Mouse (Mus musculus) layer of hippocampus, postnatal 10 days (tissue): ENCODE results near the gene Plin5. TPM values are rescaled to one million over a fixed set of nuclear protein-coding genes. Genes with fewer than 3 reads are reported as not detected.
A peak's percentile ranks its signal among the peaks of the same experiment; 100 is the strongest.
"Not testable (repeated sequence)": the region's sequence is repeated elsewhere in the genome, so short reads cannot be mapped to it uniquely, and the experiment has no call there.

ENCODE experiments used
- DNase-seq, 2 experiments: peaks; one replicate each; pipeline ENCODE4 v3.0.0; 2021; ENCODE audit warnings: low spot score in 2 of 2
- total RNA-seq, 2 experiments: library from RNA; stranded (reverse); gene quantifications; 2 replicates each; pipeline ENCODE4 v1.2.3; 2021

Gene Plin5
- total RNA-seq, 2 experiments from 2014 or later, result 1.0 to 1.7 TPM

- DNase-seq, result peak; percentile 50 to 57
Measured at GRCm38 (mm10) chr17:56108334-56109044, 8.9 kb downstream of the Plin5 start.

GRCm38 (mm10) chr17:56107736-56108135 is 9.7 kb downstream of the Plin5 start:
- DNase-seq, result no peak

GRCm38 (mm10) chr17:56106981-56107380 is 10.4 kb downstream of the Plin5 start:
- no peak for DNase-seq

DNA sequence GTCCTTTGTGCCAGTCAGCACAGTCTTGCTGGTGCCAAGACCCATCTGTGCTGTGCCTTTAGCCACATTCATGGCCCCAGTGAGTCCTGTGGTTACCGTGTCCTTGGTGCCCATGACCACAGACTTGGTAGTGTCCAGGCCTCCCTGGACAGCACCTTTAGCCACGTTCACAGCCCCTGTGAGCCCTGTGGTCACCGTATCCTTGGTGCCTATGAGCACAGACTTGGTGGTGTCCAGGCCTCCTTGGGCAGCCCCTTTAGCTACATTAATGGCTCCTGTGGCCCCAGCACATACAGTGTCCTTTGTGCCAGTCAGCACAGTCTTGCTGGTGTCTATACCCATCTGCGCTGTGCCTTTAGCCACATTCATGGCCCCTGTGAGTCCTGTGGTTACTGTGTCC is 11.0 kb downstream of the Plin5 start:
- DNase-seq, result not testable (repeated sequence)

- not testable (repeated sequence) for DNase-seq
Measured at GRCm38 (mm10) chr17:56104821-56105220, 12.6 kb downstream of the Plin5 start.

- DNase-seq, result no peak
Measured at GRCm38 (mm10) chr17:56103465-56104285, 13.7 kb downstream of the Plin5 start.

DNA sequence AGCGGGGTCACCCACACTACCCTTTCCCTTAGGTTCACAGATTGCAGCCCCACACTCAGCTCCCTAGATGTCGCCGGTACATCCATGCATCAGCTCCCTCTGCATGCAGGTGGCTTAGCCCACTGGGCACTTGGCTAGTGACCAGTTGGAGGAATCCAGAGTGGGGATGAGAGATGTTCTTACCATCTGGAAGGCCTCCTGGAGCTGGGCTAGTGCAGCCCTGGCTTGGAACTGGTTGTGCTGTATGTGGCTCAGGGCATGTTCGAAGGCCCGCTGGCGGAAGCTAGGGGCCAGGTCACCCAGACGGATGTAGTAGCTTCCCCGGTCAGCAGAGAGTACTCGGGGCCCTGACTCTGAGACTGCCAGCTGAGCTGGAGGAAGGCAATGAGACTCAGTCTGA is 14.5 kb downstream of the Plin5 start:
- no peak for DNase-seq

DNA sequence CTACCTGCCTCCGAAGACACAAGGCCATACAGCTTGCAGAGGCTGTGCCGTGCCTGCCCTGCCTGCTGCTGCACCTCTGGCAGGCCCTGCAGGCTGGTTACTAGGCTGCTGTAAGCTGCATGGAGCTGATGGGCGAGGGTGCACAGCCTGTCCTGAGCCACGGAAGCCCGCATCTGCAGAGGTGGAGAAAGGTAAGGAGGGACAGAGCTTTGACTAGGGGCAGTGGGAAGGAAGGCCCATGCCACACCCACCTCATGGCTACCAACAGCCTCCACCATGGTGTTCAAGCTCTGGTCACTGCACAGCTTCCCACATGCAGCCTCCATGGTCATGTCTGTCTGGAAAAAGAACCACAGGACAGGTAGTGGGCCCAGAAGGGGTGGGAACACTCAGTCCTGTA is 15.2 kb downstream of the Plin5 start:
- no peak for DNase-seq

GRCm38 (mm10) chr17:56100811-56101210 is 16.6 kb downstream of the Plin5 start:
- DNase-seq, result no peak

DNA sequence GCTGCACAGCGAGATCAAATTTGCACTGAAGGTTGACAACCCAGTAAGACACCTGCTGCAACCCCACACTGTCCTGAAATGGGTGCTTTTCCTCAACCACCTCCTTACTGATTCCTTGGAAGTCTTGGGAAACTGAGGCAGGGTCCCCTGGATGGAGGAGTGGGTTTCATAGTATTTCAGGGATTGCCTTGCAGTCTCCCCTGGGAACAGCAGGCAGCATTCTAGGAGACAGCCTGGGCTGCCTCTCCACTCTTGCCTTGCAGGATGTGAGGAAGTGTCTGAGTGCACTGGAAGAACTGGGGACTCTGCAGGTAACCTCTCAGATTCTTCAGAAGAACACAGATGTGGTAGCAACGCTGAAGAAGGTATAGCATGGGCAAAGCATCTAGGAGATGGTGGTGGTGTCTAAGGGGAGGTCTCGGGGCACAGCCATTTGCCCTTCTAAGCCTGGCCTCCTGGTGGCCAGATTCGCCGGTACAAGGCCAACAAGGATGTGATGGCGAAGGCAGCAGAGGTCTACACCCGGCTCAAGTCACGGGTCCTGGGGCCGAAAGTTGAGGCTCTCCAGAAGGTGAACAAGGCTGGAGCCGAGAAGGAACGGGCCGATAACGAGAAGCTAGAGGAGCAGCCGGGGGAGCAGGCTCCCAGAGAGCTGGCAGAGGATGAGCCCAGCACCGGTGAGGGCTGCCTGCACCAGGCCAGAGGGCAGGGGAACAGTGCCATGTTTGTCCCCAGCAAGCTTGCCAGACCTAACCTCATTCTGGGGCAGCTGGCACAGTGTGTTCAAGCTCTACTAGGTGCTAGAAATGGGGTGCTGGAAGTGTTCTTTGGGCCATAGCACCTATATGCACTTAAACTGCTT is 18.5 kb downstream of the Plin5 start:
- DNase-seq, result no peak

DNA sequence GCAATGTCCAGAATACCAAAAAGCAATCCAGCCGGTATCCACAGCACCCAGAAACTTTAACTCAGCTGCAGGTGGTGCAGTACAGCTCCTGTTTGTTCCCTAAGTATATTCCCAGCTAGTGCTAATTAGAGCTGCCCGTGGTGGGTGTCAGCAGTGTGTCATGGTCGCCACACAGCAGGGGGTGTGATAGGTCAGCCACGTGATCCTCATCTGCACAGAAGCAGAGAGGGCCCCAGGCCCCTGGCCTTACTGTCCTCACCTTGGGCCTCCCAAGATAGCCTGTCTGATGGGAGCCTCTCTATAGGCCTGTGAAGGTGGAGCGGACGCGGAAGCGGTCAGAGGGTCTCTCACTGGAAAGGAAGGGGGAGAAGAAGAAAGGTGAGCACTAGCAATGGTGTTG is 19.2 kb downstream of the Plin5 start:
- DNase-seq, result no peak

DNA sequence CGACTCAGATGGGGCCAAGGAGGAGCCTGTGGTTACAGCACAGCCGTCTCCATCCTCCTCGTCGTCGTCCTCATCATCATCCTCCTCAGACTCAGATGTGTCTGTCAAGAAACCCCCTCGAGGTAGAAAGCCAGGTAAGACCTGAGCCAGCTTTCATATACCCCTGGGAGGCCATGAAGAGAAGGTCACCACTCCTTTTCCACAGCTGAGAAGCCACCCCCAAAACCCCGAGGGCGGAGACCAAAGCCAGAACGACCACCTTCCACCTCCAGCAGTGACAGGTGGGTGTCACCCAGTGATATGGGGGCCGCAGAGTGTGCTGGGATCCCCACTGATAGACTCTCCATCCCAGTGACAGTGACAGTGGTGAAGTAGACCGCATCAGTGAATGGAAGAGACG is 20.5 kb downstream of the Plin5 start:
- no peak for DNase-seq

- DNase-seq, result no peak
Measured at GRCm38 (mm10) chr17:56092794-56093193, 24.6 kb downstream of the Plin5 start.

- no peak for DNase-seq
Measured at GRCm38 (mm10) chr17:56092312-56092711, 25.1 kb downstream of the Plin5 start.

DNA sequence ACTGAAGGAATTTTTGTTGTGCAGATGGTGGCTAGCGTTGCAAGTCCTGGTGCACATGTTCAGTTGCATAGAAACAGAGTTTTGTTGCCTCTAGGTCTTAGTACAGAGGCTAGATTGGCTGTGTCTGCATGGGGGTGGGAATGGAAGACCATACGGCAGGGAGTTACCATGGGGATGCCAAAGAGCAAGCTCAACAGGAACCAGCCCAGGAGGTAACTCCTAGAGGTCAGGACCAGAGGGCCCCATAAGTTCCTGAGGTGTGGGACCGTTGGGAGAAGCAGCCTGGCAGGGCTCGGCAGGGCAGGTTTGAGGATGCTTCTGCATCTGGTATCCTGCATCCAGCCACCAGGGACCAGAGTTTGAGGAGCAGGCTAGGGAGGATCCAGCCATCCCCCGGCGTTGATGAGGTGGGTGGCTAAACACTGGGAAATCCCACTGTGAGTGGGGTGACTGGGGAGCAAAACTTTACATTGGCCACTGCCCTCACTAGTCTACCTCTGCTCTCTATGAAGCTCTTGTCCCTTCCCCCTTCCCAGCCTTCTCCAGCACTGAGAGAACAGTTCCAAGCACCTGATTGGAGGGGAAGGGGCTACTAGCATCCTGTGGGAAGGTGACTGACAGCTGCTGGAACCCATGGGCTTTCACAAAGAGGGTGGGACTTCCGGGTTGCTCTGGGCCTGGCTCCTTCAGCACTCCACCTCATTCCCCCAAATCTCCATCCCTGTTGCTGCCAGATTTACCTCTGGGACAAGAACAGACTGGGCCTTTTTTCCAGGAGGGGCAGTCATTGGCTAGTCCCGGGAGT is 36.4 kb downstream of the Plin5 start:
- peak; percentile 53 to 71 for DNase-seq

DNA sequence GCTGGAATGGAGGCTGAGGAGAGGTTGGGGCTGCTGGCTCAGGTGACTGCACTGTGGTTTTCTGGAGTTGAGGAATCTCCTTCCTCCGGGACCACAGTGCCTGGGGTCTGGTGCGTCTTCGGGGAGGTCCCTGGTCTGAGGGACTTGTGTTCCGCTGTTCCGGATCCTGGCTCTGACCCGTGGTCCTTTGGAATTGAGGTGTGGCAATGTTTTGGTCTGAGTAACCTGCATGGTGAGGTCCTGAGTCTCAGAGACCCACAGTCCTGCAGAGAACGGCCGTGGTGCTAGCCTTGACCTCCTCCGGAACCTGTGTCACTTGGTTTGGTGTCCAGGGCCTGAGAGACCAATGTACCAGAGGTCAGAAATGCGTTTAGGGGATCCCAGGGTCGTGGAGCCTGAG is 37.5 kb downstream of the Plin5 start:
- peak in 1 of 2 experiments; percentile 22 for DNase-seq

DNA sequence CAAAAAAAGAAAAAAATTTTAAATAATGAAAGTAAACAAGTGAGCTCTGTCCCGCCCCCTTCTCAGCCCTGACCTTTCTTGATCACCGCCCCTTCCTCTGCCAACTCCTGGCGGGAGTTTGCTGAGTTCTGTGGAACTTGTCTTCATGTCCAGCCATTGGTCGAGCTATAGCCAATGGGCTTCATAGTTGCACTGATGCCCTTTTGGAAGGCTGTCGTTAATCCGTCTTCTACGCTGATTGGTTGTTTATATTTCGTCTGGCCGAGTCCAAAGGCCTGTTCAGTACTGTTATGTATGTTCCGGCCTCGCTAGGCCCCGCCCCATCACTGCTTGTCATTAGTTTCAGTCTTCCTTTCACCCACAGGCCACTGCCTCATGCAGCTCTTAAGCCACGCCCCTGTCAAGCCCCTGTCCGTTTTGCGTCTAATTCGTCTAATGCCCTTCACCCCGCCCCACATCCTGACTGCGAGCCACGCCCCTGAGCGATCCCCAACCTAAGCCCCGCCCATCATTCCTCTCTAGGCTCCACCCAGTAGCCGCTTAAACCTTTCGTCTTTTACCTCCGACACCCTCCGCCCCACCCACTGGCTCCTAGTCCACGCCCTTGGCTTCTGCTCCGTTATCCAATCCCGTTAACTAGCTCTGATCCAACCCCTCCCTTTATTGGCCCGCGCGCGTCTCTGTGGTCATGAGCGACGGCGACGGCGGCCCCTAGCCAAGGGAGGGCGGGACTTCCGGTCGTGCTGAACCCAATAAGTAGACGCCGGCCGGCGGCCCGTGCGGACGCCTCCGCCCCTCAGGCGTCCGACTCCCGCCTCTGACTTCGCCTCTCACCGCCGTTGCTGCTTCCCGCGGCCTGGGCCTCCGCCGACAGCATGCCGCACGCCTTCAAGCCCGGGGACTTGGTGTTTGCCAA is 38.3 kb downstream of the Plin5 start, which contains the start of gene Hdgfl2:
Gene Hdgfl2 (plus strand): TSS at position 755 of the 916 bp plus-strand sequence.
- peak; percentile 99 for DNase-seq

GRCm38 (mm10) chr17:56078361-56078760 is 39.0 kb downstream of the Plin5 start:
- peak in 1 of 2 experiments; percentile 22 for DNase-seq

DNA sequence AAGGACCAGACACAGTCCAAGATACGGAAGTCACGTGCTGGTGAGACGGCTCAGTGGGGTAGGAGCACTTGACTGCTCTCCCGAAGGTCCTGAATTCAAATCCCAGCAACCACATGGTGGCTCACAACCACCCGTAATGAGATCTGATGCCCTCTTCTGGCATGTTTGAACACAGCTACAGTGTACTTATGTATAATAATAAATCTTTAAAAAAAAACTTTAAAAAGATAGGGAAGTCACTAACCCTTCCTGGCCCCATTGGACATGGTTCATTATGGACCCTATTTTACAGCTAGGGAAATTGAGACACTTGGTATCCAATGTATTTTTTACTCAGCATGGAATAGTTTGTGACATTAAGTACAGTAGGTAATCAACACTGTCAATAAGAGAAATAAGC is 39.9 kb downstream of the Plin5 start:
- no peak for DNase-seq

DNA sequence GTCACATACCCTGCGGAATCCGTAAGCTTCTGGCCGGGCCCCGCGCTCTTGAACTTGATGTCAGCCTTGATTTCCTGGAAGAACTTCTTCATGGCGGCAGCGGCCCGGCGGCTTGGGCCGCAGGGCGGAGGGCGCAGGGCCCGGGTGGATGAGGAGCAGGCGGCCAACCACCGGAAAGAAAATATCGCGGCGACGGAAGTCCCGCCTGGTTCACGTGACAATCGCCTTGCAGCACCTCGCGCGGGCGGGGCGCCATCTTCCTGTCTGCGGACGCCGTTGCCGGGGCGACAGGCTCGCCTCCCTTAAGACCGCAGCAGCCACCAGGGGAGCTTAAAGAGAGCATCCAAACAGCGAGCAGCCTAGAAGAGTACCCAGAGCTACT is 42.6 kb downstream of the Plin5 start, which contains the start of gene Ubxn6:
Gene Ubxn6 (minus strand): TSS at position 202 of the 382 bp plus-strand sequence.
- peak; percentile 97 to 98 for DNase-seq
